Mouse (Mus musculus) lung, postnatal 10 days (tissue): ENCODE measurements at regions not wholly inside any gene's neighbourhood (a gene's known extent, or its start where the extent isn't known, plus 50 kb on each side); places are given as distances from the start of the nearest gene placed in this dataset.

Source experiments
- DNase-seq: peaks from one replicate; pipeline ENCODE4 v3.0.0; 2021

DNA sequence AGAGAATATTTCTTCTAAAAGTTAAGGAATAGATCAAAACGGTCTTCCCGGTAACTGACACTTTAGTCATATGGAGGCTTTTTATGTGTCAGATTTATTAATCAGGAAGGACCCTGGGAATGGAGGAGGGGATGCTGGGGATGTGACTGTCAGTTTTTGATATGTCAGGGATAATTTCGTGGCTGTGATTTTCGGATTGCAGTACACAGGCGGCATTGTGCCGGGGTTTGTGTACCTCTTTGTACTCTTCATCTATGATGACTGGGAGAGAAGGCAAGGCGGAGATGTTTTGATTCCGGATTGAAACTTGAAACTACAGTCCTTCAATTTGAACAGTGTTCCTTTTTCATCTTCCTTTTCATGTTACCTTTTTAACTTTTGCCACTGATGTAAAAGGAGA is 344.2 kb downstream of the Mdfic start:
- no peak for DNase-seq

DNA sequence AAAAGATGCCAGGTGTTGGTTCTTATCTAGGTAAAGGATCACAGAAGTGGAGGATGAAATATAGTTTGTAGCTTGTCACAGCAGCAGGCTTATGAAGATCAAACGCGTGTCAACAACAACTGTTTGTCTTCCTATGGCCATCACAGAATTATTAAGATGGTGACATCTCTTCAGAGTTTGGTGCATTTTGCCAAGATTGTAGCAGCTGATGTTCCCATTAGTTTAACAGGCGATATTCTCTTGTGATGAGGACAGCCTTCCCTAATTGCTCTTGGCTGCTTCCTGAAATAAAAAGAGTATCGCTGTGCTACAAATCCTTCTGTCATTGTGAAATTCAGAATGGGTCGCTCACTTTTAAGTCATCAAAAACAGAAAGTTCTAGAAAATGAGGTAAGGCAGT is 344.7 kb downstream of the Mdfic start:
- DNase-seq = no peak

DNA sequence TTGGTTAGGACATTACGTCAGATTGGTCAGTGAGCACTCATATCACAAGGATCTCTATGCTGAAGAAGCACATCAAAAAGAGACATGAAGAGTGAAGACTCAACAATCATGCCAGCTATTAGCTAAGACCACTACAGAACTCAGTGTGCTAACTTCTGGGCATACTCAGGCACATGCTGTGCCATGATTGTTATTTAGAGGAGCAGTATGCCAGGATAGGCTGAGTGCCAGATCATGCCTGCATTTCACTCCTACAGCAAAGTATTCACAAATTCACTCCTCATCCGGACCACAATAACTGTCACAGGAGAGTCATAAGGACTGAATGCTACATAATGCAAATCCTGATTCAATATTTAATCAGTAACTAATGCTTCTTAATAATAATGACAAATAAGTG is 355.8 kb downstream of the Mdfic start:
- DNase-seq = no peak

DNA sequence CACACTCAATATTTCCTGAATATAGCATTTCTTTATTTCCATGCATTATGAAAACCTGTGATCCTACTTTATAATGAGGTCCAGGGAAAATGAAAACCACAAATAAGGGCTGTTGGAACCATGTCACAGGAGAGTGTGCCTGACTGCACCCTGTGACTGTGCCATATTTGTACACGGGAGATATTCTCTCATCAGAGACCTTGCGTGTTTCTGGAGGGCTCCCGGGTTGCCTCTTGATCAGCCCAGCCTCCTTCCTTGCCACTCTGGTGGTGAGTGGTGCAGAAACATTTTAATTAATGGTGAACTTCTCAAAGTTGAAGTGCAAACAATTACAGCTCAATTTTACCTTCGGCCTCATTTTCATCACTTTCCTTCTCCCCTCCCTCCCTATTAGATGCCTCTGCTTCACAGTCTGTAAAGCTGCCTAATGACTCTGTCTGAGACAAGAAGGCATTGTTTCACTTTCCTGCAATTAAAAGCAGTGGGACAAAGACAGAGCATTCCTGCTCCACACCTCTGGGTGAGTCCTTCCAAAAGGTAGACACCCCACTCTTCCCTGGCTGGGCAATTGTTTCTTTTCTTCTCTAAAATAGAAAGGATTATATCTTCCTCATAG is 356.8 kb downstream of the Mdfic start:
- DNase-seq = no peak

DNA sequence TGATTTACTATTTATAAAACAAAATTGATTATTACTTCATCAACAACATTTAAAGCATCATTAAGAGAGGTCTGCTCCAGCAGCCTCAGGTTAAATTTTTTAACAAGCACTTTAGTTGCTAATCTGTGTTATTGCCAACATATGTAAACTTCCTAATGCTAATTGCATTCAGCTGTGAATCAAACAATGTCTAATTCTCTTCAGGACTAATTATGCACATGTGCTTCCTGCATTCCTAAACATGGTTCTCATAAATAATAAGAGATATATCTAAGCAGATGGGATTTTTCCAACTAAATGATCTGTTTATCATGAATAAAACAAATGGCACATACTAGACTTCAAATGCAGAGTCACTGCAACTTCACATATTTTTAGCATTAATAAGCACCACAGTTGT is 357.5 kb downstream of the Mdfic start:
- DNase-seq = no peak

DNA sequence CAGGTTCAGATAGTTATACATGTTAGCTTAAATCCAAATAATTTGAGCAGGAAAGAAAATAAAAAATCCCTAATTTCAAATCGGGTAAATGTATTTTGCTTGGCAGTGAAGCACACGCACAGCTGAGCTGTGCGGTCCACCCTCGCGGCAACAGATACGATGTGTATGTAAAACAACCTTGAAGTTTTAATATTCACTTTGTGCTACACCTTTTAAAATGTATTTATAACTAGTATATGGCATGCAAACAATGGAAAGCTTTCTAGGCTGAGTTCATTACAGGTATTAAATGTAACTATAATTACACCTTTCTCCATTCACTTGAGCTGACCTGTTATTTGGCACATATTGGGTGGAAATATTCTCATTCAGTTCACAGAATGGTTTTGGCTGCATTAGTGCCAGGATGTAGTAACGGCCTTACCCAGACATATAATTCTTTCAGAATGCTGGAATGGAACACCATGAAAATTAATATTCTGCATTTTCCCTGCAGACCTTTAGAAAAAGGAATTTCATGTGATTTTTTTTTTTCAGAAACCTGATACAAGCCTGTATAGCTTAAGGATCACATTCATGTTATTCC is 366.6 kb downstream of the Mdfic start:
- DNase-seq = no peak

DNA sequence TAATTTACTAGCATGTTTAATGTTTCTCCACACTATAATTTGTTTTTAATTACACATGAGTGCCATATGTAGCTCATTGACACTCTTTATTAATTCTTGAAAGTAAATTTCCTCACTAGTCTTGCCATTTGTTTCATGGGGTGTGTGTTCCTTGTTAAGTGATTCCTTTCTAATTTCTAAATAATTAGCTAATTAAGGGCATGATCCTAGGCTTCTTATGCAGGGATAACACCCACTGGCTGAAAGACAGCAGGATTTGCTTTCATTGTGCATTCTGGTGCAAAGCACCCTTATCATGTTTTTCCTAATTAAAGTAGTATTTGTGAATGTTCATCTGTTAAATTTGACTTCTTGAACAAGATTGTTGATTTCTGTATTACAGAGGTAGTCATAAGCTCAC is 378.3 kb downstream of the Mdfic start:
- no peak for DNase-seq

DNA sequence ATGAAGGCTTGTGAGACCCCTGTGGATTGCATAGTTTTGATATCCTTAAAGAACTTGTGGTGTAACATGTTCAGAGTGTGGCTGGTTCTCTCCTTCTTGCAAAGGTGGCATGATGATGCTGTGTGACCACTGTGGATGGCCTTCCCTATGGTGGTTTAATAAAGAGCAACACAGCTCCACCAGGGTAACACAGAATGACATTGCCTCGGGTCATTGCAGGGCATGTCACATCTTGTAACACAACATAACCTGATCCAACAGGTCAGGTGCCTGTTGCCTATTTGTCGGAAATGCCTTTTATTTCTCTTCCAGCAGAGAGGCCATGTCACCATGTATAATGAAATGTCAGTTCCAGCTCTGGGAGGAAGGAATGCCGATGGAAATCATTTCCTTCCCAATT is 420.5 kb downstream of the Mdfic start:
- DNase-seq = no peak

DNA sequence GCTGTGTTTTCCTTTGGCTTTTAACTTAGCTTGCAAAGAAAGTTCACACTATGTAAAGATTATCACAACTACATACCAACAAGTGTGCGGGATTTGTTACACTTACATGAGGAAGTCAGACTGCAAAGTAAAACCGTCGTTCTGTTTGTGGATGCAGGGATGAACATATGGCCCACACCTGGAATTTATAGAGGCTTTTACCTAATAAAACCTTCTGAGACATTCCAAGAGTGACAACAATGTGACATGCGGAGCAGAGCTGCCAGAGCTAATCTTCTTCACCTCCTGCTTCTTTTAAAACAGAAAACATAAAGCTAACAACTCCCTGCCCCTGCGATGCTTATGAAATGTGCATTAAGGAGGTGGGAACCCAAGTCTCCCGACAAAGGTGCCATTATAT is 424.1 kb downstream of the Mdfic start:
- no peak for DNase-seq

DNA sequence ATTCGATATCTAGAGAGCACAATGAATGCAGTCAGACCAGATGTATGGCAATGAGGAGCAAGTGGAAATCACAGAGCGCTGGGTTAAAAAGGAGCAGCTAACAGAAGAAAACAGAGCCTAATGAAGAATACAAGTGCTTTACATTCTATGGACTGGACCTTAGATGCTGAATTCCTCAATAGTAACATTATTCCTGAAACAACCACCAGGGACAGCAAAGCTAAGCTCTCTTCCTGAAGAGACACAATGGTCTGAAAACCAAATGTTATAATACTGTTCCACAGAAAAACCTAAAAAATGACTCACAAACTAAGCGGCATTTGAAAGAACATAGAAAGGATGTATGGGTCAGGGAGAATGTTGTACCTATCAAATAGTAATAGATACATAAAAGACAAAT is 430.1 kb downstream of the Mdfic start:
- DNase-seq = no peak

DNA sequence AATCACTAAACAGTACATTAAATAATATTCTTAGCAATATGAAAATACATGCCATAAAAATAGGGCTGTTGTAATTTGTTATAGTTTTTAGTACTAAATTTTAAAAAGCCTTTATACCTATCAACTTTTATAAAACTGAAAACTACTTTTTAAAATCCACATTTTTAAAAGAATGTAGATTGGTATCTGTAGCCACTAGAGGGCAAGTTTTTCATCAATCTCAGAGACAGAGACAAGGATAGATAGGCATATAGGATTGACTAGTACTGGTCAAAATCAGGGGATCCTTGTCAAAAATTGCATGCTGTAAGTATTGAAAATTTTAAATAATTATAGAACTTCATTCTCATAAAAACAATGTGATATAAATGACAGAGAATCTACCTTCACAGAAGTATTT is 431.0 kb downstream of the Mdfic start:
- DNase-seq = no peak

DNA sequence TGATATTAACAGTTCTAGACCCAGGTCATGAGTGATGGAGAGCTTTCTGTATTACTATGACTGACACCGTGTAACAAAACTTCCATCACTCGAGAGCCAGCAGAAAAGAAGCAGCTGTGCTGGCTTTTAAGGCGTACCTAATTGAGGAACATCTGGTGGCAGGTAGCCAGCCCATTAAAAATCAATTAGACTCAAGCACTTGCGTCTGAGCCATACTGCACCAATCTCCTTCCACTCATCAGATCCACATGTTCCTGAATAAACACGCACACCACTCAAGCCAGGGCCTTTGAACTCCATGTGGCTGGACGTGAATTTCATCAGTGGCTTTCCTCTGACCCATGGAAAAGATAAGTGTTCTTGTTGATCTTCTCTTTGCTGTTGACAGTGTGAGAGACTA is 432.2 kb downstream of the Mdfic start:
- peak; percentile 53 for DNase-seq

DNA sequence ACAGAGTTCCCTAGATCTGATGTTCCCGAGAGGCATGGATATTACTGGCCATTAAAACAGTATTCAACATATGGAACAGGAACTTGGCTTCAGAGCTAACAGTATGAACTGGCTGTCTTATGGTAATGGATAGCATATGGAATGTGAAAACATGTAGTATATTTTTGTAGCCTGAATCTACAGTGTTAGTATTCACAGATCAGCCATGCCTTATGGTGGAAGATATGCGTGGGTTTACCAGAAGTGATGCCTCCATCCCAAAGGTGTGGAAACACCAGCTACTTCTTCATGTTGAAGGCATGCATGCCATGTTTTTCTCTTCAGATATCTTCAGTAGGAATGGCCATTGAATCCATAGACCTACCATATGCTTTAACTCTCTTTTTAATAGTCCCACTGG is 444.6 kb downstream of the Mdfic start:
- DNase-seq = no peak

DNA sequence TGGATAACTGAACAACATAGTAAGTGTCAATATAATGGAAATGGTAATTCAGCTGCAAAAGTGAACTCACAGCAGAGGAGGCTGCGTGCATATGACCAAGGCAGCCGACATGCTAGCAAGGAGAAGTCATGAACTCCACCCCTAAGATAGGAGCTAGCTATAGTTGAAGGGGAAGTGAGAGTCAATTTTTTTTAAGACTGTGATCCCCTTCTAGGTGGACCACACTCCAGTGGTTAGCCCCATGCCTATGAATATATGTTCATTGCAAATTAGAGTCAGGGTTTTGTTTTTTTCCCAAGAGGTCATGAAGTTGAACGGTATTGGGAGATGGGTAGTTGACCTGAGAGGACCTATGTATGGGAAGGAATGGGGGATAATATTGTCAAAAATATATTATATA is 451.4 kb downstream of the Mdfic start:
- no peak for DNase-seq

DNA sequence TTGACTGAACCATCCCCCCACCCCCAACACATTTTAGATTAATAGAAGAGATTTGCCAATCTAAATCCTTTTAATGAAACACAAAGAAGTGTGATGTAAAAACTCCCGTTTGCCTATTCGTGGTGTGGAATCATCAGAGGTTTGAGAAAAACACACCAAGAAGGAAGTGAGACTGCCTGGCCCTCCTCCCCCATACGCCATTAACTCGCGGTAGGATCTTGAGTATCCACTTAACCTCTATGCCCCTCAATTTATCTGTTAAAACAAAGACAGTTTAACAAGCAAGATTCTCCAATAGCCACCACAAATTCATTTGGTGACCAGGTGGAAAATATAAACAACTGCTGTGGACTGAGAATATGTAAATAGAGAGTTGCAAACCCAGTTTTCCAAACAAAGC is 456.9 kb downstream of the Mdfic start:
- DNase-seq = no peak

DNA sequence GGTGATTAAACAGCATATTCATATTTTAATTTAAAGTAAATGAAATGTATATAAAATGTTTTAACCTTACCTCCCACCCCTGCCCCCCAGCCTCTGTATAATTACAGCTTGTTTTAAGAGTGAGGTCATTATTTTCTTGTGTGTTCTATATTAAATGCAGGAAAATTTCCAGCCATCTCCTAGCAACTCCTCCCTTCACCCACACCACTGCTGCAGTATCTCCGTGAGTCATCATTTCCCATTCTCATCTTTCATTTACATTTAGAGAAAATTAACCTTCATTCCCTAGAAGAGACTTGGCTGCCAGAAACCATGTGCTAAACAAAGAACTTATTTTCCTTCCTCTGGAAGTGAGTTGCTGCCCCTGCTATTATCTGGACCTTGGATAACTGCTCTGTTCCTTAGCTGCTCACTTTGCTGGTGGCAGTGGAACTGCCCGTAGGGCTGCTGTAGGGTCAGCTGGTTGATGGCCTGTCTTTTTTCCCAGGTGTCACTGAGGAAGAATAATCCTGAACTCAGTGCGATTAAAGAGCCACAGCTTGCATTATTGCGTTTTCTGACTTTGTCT is 467.6 kb downstream of the Mdfic start:
- no peak for DNase-seq

DNA sequence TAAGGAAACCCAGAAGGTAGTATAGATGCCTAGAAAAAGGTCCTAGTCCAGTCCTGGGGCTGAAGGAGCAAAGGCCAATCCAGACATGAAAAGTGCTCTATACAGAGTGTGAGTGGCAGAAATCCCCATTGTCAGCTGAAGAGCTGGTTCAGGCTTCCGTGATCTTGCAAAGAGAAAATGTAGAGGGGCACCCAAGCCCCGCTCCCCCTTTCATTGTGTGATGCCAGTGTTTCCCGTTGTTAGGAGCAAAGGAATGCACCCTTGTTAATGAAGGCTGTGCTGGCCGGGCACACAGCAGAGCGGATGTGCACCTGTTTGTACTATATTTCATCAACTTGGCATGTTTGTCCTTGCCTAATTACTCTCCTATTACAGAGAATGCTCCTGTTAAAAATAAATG is 492.5 kb downstream of the Mdfic start:
- DNase-seq = no peak

DNA sequence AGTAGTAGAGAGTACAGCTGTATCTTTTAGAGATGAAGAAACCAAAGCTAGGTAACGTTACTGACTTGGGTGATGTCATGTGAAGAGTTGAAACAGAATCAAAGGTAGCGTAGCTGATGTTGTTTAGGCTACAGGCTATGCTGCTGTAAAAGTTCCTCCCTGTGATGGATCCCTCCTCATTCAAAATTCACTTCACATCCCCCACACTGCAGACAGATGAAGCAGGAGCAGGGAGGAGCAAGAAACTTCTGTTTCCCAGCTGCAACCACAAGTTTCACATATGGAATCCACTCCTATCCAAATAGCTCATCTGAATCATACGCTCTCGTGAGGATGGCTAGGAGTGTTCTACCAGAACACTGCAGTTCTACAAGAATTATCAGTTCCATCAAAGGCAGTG is 493.2 kb downstream of the Mdfic start:
- DNase-seq = no peak

DNA sequence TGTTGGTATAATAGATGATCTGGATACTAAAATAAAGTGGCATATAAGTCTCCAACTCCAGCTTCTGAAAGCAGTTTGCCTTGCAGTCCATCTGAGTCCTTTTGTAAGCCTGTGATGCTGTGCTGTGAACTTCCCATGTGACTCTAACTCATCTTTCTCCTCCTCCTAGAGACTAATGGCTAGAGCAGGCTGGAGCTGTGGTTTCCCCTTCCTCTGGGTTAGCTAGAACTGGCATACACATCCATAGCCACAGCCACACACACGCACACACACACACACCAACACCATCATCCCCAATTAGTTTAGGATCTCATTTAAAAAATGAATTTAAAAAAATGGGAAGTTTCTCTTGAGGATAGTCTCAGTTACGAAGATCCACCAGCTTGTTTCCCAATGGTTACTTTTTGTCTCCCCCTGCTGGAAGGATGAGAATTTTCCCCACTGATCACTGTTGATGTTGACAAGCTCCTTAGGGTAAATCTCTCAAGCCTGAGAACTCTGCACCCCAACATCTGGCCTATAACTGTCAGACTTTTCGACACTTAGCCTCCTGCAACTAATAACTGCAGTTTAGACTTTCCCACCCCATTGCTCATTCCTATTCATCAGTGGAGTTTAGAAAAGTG is 500.7 kb downstream of the Mdfic start:
- peak; percentile 57 for DNase-seq
